Mouse (Mus musculus) adipocyte (in vitro differentiated cells): Measurements from ENCODE around the gene Zfp276.
"Not testable (repeated sequence)": the region's sequence is repeated elsewhere in the genome, so short reads cannot be mapped to it uniquely, and the experiment has no call there.

Experiments
- DNase-seq: peaks from one replicate; pipeline ENCODE4 v3.0.0-alpha.2; 2016; ENCODE audit warnings: low spot score

The Zfp276 gene

DNA sequence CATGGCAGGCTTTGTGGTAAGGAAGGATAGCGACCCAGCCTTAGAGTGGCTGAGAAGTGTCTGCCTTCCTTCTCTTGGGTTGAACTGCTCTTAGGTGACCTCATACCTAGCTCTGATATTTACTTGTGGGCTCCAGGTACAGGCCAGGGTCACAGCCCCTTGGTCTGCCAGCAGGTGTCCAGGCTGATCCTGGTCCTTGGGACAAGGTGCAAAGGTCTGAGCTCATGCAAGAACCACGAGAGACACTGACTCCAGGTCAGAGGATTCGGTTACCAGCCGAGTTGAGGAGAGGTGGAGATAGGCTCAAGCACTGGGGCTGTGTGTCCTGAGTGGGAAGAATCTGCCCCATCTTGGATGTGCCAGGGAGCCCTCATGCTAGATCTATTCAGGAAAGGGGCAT is 9.6 kb upstream of the Zfp276 start:
- DNase-seq: no peak

GRCm38 (mm10) chr8:123245543-123245942 is 8.5 kb upstream of the Zfp276 start:
- no peak for DNase-seq

- DNase-seq: no peak
Observed at GRCm38 (mm10) chr8:123247748-123248147, 6.2 kb upstream of the Zfp276 start.

GRCm38 (mm10) chr8:123248596-123248995 is 5.4 kb upstream of the Zfp276 start:
- DNase-seq: no peak

DNA sequence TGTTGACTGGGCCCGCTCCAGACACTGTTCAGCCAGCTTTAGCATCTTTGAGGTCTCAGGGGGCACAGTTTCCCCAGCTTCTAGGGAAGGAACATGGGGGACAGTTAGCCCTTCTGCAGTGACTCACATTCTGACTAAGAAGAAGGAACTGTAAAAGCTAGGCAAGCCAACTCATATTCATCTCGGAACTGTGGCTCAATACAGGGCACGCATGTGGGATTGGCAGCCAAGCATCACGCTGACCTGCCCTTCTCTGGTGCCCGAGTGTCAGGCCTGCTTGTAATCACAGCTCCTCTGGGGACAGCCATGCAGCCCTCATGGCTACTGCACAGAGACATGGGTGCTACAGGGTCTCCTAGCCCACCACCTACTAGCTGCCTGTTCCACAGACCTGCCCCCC is 3.1 kb upstream of the Zfp276 start:
- DNase-seq: no peak

DNA sequence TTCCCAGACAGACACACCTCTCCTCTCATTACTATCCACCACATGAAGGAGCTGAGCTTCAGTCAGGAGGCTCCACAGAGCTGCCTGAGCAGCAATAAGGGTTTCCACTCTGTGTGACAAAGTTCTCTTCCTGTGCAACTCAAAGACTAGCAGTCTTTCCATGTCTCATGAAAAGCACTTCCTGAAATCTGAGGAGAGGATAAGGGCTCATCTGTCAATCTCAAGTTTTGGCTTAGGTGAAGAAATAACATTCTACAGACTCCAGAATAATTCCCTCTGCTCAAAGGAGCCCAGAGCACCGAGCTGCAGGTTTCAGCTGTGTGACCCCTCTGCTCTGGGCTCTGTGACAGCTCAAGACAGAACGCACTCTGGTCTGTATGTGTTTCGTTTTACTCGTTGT is 1.1 kb upstream of the Zfp276 start:
- peak; percentile 13 for DNase-seq

DNA sequence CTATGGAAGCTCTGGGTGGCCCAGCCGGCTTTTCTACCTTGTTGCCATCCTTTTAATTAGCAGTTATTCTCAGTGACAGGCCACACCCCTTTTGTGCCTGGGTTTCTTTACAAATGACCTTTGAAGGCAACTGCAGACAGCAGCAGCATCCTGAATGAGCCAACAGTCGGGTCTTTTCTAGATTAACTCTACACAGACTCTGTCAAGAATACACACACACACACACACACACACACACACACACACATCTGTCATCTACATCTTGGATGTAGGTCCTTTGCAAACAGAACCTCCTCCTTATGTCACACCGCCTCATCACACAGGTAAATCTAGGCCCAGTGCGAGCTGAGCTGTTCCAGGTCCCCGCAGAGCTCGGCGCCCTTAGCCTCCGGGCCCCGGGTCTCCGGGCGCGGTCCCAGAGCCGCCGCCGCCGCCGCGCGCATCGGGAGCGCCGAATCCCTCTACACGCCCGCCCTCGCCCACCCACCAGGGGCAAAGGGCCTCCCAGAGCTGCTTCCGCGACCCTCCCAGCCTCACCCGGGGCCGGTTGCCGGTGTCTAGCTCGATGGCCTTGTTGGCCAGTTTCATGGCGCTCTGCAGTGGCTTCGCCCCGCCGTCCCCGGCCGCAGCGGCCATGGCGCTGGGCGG is 420 bp upstream of the Zfp276 start:
- peak; percentile 21 for DNase-seq

- peak; percentile 18 for DNase-seq
Observed at GRCm38 (mm10) chr8:123255170-123255569, 1.2 kb downstream of the Zfp276 start.

DNA sequence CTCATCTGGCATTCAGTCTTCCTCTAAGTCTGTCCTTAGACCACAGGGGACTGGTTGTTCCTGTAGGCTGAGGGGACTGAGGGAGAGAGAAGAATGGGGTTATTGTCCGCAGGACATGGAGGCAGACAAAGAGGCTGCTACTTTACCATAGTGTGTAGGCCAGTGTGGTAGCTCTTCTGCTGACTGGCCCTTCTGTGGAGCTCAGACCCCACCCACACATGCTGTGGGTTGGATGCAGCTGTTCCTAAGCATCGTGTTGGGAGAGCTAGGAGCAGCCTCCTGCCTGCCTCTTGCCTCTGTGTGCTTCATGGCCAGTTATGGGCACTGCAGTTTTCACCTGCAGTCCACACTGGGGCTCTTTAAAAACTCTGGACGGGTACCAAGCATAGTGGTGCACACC is 3.1 kb downstream of the Zfp276 start:
- DNase-seq: no peak

- not testable (repeated sequence) for DNase-seq
Observed at GRCm38 (mm10) chr8:123257593-123257992, 3.6 kb downstream of the Zfp276 start.

GRCm38 (mm10) chr8:123267926-123268656 is 14.1 kb downstream of the Zfp276 start:
- no peak for DNase-seq

- DNase-seq: no peak
Observed at GRCm38 (mm10) chr8:123271147-123271546, 17.2 kb downstream of the Zfp276 start.

DNA sequence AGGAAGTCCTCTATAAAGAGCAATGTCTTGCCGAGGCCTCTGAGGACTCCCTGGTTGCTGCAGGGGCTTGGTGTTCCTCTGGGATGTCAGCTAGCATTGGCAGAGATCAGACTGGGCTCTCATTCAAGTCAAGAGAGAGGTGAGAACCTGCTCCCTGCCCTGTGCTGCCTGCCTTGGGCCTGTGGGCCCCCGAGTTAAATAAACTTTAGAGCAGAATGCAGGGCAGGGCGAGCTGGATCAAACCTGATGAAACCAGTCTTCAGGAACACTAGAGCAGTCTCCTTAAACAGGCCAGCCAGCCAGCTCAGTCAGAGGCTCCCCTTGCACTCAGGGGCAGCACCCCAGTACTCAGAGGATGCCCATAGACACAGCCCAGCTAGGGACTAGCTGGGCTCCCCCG is 17.9 kb downstream of the Zfp276 start:
- DNase-seq: peak; percentile 81

GRCm38 (mm10) chr8:123274447-123274846 is 20.5 kb downstream of the Zfp276 start:
- no peak for DNase-seq

DNA sequence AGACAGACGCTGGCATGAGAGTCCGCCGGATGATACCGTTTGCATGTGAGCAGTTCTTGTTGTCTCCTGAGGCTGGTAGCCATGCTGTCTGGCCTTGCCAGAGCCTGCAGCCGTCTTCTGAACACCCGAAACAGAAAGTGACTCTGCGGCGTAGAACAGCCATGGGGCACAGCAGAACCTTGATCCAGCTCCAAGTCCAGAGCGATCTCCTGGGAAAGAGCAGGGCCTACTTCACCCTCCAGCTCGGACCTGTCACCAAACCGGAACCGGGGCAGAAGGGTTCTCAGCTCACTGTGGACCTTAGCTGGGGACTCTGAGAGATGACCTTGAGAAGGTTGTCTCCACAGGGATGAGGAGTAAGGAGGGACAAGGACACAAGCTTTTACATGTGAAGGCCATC is 21.1 kb downstream of the Zfp276 start:
- DNase-seq: no peak

GRCm38 (mm10) chr8:123278445-123278844 is 24.4 kb downstream of the Zfp276 start:
- no peak for DNase-seq

DNA sequence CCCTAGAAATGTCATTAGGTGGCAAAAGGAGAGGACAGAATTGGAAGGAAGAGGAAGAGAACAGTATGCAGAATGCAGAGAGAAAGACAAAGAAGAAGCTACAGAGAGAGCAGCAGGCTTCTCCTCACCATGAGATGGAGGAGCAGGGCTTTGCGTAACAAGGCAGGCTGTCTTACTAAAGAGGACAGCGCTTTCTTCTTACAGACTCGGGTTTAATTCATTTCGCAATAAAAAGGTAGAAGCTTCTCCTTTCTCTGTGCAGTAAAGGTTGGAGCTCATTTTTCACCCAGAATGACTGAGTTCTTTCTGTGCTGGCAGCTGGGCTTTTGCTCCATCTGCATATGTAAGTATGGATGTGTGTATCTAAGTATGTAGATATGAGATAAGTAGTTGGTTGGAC is 25.8 kb downstream of the Zfp276 start:
- no peak for DNase-seq

DNA sequence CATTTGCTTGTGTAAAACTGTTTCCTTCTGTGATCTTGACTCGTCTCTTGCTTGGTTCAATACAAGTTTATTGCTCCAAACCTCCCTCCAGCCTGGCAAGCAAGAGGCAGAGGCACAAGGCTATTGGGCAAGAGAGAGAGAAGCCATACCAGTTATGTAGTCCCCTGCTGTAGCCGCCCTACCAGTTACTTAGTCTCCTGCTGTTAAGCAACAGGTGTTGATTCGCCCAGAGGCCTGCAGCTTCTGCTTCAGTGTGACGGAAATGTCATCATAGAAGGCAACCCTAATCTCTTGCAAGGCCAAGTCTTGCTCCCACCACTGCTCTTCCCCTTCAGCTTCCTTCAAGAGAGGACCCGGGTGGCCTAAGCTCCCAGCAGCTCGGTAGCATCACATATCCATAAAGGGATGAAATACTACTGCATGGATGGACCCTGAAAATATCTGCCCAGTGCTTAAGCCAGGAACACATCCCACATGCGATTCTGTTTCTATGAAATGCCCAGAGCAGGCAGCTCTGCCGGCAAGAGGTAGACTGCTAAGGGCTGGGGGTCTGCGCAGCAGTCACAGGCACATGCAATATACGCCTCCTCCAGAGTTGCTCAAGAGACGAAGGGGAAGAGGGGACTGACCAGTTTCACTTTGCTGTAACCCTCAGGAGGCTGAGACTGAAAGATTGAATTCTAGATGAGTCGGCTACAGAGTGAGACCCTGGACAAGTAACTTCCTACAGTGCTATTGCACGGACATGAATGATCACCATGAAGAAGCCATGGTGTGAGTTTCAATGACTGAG is 26.5 kb downstream of the Zfp276 start:
- no peak for DNase-seq

DNA sequence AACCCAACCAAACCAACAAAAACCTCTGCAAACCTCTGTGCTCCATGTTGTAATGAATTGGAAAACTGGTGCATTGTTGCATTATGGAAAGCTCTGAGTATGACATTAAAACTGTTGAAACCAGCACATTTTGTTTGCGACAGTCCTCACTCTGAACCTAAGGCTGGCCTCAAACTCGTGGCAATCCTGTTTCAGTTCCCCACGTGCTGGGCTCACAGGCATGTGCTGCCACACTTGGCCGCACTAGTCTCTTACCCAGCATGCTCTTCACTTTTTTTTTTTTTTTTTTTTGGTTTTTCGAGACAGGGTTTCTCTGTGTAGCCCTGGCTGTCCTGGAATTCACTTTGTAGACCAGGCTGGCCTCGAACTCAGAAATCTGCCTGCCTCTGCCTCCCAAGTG is 29.0 kb downstream of the Zfp276 start:
- not testable (repeated sequence) for DNase-seq

DNA sequence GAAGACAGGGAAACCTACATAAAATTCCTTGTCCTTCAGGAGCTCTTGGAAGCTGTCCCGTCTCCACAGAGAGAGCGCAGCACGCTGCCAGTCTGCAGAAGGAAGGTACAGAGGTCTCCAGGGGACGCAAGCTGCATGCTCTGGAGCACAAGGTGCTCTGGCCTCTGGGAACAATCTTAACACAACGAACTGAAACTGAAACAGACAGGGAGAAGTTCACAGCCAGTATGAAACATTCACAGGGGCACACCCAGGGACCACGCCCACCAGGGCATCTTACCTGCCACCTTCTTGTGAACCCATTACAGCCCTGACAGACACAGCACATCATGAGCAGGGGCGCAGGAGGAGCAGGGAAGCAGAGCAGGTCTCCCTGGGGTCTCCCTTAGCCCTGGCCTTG is 30.0 kb downstream of the Zfp276 start:
- DNase-seq: no peak

- no peak for DNase-seq
Observed at GRCm38 (mm10) chr8:123284493-123284892, 30.5 kb downstream of the Zfp276 start.

GRCm38 (mm10) chr8:123287362-123287761 is 33.4 kb downstream of the Zfp276 start:
- DNase-seq: no peak

- peak; percentile 24 for DNase-seq
Observed at GRCm38 (mm10) chr8:123290166-123290565, 36.2 kb downstream of the Zfp276 start.
